ENCODE assay signal across 7 mouse cellular contexts in genomic region chr6:114555186-114555585, GRCm38 (mm10).
DNase-seq lines count a peak whose midpoint lies in the region; ATAC-seq and TF ChIP-seq lines count a peak whose summit lies in the region.
"Not testable (repeated sequence)": the region's sequence is repeated elsewhere in the genome, so short reads cannot be mapped to it uniquely, and the experiment has no call there.

No protein-coding gene starts in this region.

- not testable (repeated sequence) for H3K36me3 ChIP-seq in hindbrain, postnatal 0 days (ENCODE audit: insufficient read depth, low read length)

- WGBS in hindbrain, postnatal 0 days: 11% methylated on average over 4 of the region's 15 CpGs

- peak; percentile 36 for DNase-seq in adrenal gland, postnatal 10 days
- DNase-seq in embryo, embryonic 11 days: peak; percentile 69
- peak; percentile 38 for DNase-seq in gastrocnemius, postnatal 10 days
- peak; percentile 69 for DNase-seq in hindbrain, postnatal 0 days (ENCODE audit: low spot score)
- DNase-seq in left cerebral cortex, postnatal 4 days: peak; percentile 26
- DNase-seq in lung, postnatal 14 days: peak; percentile 6
- peak; percentile 49 for DNase-seq in retina, postnatal 1 day

- not testable (repeated sequence) for TF ChIP-seq CTCF in hindbrain, postnatal 0 days (IDR thresholded peaks at IDR 0.05; ENCODE audit: low read depth)

- H3K4me2 ChIP-seq in hindbrain, postnatal 0 days (ENCODE audit: low read depth, low read length): not testable (repeated sequence)

- H3K4me3 ChIP-seq in hindbrain, postnatal 0 days (ENCODE audit: low read length): not testable (repeated sequence)

- H3K27me3 ChIP-seq in hindbrain, postnatal 0 days (ENCODE audit: insufficient read depth, low read length): not testable (repeated sequence)

- not testable (repeated sequence) for H3K9ac ChIP-seq in hindbrain, postnatal 0 days (replicated peaks; ENCODE audit: low read length)

- not testable (repeated sequence) for H3K9me3 ChIP-seq in hindbrain, postnatal 0 days (ENCODE audit: low read length)

- not testable (repeated sequence) for H3K27ac ChIP-seq in hindbrain, postnatal 0 days

- intact Hi-C loops in left cerebral cortex, postnatal 4 days (cut with DNase I): not testable (repeated sequence)

- not testable (repeated sequence) for ATAC-seq in hindbrain, postnatal 0 days

- not testable (repeated sequence) for H3K4me1 ChIP-seq in hindbrain, postnatal 0 days (ENCODE audit: insufficient read depth, low read length)

Comparison
In these comparisons a context has a peak if more than half of its experiments do, and no peak if none do; other contexts are left out.
1. DNase-seq: peak in every context shown above with its lines; median percentile 69 in embryo, embryonic 11 days; 69 in hindbrain, postnatal 0 days; 49 in retina, postnatal 1 day; 38 in gastrocnemius, postnatal 10 days; 36 in adrenal gland, postnatal 10 days; 26 in left cerebral cortex, postnatal 4 days; 6 in lung, postnatal 14 days.